Mouse (Mus musculus): ENCODE results near the gene Zfhx3. TPM values are rescaled to one million over a fixed set of nuclear protein-coding genes. Genes with fewer than 3 reads are reported as not detected.

Gene Zfhx3
- polyA plus RNA-seq, 2 experiments, result 0.25 to 0.65 TPM

DNA sequence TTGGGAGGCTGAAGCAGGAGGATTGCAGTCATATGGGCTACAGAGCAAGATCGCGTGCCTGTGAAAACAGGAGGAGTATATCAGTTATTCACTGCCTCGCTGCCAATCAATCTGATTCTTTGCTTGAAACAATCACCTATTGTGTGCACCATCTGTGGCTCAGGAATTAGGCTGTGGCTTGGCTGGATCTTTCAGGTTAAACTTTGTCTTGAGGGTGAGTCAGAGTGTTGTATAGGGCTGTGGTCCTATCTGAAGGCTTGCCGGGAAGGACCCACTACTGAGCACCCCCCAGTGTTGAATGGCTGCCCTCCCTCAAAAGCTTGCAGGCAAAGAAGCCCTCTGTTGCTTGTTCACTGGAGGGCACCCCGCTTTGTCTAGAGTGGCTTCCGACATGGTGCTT is 812.1 kb downstream of the Zfhx3 start:
- Histone ChIP-seq H3K27ac (no peak overlapping the region), H3K4me2 (ENCODE audit: low read depth) (no peak overlapping the region), H3K9ac (replicated peaks) (no peak overlapping the region), H3K4me3 (ENCODE audit: insufficient read depth in 1 of 2, low read depth in 2 of 2, low read length in 2 of 2) (no peak overlapping the region), H3K4me1 (replicated peaks; ENCODE audit: control insufficient read depth in 2 of 2, insufficient read depth in 2 of 2, low read length in 1 of 2) (no peaks in the 10 kb centered on the region), H3K27me3 (ENCODE audit: control insufficient read depth, insufficient read depth, low read length) (no peaks in the 10 kb centered on the region), H3K9me3 (ENCODE audit: control insufficient read depth, low read length) (no peaks in the 10 kb centered on the region), H3K36me3 (replicated peaks; ENCODE audit: control insufficient read depth, insufficient read depth, low read depth) (no peaks in the 10 kb centered on the region)
- TF ChIP-seq EP300 (IDR thresholded peaks at IDR 0.05; ENCODE audit: low read depth) (no peak), CTCF (IDR thresholded peaks at IDR 0.05; ENCODE audit: low read depth) (no peak)
- ATAC-seq (ENCODE audit: insufficient read depth), result no peak
- 67% methylated on average over 6 of the region's 6 CpGs for WGBS (ENCODE audit: insufficient replicate concordance)
- DNase-seq (ENCODE audit: low read depth in 3 of 3, low spot score in 3 of 3), result no peak

DNA sequence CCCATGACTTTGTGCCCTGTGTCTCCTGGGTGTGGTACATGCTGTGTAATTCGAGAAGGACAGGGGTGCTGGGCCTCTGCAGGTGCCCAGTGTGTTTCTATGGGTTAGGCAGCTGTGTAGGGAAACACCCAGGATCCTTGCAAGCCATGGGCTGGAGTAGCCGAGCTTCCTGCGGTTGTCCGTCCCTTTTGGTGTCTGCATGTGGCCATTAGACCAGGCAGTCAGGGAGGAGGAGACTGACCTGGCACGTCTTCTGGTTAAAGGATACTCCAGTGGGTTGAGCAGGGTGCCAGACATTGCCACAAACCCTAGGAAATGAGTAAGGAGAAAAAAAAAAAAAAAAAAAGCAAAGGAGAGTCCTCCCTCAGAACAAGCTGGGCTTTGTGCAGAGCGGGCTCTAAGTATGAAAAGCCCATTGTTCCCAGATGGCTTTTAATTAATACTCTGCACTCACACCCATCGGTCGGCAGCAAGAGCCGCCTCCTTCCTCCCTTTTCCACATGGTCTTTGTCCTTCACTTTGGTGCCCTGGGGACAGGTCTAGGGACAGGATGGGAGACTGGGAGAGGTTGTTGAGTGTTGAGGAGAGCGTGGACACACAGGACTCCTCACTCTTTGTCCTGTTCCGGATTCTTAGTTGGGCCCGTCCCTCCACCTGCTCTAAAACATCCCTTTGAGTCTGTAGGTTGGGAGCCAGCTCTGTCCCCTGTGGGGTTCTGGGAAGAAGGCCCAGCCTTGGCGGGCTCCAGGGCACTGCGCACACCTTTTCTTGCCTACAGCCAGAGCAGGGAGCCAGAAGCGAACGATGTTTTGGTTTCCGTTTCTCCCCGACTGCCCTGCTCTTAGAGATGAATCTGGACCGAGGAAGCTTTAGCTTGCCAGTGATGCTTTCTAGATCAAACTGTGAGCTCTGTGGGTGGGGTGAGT is 813.2 kb downstream of the Zfhx3 start:
- no peak overlapping the region for H3K4me3 ChIP-seq (ENCODE audit: insufficient read depth in 1 of 2, low read depth in 2 of 2, low read length in 2 of 2)
- no peak overlapping the region for H3K27ac ChIP-seq
- no peak overlapping the region for H3K4me2 ChIP-seq (ENCODE audit: low read depth)
- ATAC-seq (ENCODE audit: insufficient read depth), result no peak
- H3K9ac ChIP-seq (replicated peaks), result no peak overlapping the region
- H3K4me1 ChIP-seq (replicated peaks; ENCODE audit: control insufficient read depth in 2 of 2, insufficient read depth in 2 of 2, low read length in 1 of 2), result no peaks in the 10 kb centered on the region
- no peak for DNase-seq (ENCODE audit: low read depth in 3 of 3, low spot score in 3 of 3)
- no peaks in the 10 kb centered on the region for H3K9me3 ChIP-seq (ENCODE audit: control insufficient read depth, low read length)
- WGBS (ENCODE audit: insufficient replicate concordance), result 69% methylated on average over 19 of the region's 19 CpGs
- TF ChIP-seq CTCF (IDR thresholded peaks at IDR 0.05; ENCODE audit: low read depth) (no peak), EP300 (IDR thresholded peaks at IDR 0.05; ENCODE audit: low read depth) (no peak)
- H3K27me3 ChIP-seq (ENCODE audit: control insufficient read depth, insufficient read depth, low read length), result no peaks in the 10 kb centered on the region
- H3K36me3 ChIP-seq (replicated peaks; ENCODE audit: control insufficient read depth, insufficient read depth, low read depth), result no peaks in the 10 kb centered on the region

DNA sequence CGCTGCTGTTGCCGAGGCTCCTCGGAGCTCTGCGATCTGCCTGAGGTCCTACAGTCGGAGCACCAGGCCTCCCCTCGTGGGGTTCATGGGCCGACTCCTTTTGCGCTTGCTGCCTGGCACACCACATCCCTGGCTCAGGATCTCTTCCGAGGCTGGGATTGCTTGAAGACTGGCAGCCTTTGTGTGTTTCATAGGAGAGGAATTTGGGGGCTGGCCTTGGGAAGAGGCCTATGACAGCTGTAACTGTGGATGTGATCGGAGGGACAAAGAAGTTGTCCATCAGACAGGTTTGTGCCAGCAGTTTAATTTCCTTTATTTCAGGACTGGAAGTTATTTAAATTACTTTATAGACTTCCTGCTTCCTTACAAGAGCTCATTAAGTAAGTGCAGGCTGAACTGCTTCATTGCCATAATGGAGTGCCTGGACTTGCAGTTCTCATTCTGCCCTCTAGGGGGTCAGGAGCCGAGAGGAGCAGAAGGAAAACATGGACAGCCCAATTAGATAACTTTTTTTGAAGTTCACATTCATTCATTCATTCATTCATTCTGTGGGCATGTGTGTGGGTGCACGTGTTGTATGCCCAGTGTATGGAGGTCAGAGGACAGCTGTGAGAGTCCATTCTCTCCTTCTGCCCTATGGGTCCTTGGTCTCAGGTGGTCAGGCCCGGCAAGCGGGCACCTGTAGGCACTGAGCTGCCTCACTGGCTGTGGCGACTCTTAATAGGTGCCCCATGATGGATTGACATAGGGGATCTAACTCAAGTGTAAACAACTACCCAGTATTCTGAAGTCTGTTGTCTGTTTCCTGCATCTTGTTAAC is 817.3 kb downstream of the Zfhx3 start:
- TF ChIP-seq CTCF (IDR thresholded peaks at IDR 0.05; ENCODE audit: low read depth) (peak; percentile 81), EP300 (IDR thresholded peaks at IDR 0.05; ENCODE audit: low read depth) (no peak)
- Histone ChIP-seq H3K9ac (replicated peaks) (no peak overlapping the region), H3K4me1 (replicated peaks; ENCODE audit: control insufficient read depth in 2 of 2, insufficient read depth in 2 of 2, low read length in 1 of 2) (peaks cover 0 to 10% of the 10 kb centered on the region in 2 experiments; a peak in 2 of 4 replicates), H3K36me3 (replicated peaks; ENCODE audit: control insufficient read depth, insufficient read depth, low read depth) (no peaks in the 10 kb centered on the region), H3K4me2 (ENCODE audit: low read depth) (no peak overlapping the region), H3K27ac (no peak overlapping the region), H3K4me3 (ENCODE audit: insufficient read depth in 1 of 2, low read depth in 2 of 2, low read length in 2 of 2) (no peak overlapping the region), H3K9me3 (ENCODE audit: control insufficient read depth, low read length) (no peaks in the 10 kb centered on the region), H3K27me3 (ENCODE audit: control insufficient read depth, insufficient read depth, low read length) (no peaks in the 10 kb centered on the region)
- ATAC-seq (ENCODE audit: insufficient read depth) (no peak), DNase-seq (ENCODE audit: low read depth in 3 of 3, low spot score in 3 of 3) (peak in 1 of 3 experiments; percentile 20)
- WGBS (ENCODE audit: insufficient replicate concordance), result 66% methylated on average over 15 of the region's 15 CpGs

DNA sequence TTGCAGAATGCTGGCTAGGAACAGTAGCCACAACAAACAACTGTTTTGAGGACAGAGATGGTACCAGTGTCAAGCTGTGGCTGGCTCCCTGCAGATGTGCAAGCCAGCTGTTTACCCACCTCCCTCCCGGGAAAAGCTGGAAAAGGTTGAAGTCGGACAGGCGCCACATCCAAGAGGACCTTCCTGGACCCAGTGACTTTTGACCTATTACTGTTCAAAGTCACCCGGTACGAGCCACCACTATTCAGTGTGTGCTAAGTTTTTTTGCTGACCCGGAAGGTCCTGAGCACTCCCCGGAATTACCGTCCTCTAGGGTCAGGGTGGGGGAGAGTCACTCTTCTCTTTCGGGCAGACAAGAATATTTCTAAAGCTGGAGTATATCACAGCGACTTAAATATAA is 818.3 kb downstream of the Zfhx3 start:
- TF ChIP-seq EP300 (IDR thresholded peaks at IDR 0.05; ENCODE audit: low read depth) (no peak), CTCF (IDR thresholded peaks at IDR 0.05; ENCODE audit: low read depth) (no peak)
- Histone ChIP-seq H3K4me3 (ENCODE audit: insufficient read depth in 1 of 2, low read depth in 2 of 2, low read length in 2 of 2) (no peak overlapping the region), H3K27me3 (ENCODE audit: control insufficient read depth, insufficient read depth, low read length) (no peaks in the 10 kb centered on the region), H3K4me2 (ENCODE audit: low read depth) (no peak overlapping the region), H3K9me3 (ENCODE audit: control insufficient read depth, low read length) (no peaks in the 10 kb centered on the region), H3K4me1 (replicated peaks; ENCODE audit: control insufficient read depth in 2 of 2, insufficient read depth in 2 of 2, low read length in 1 of 2) (peaks cover 0 to 17% of the 10 kb centered on the region in 2 experiments; a peak in 2 of 4 replicates), H3K27ac (no peak overlapping the region), H3K9ac (replicated peaks) (no peak overlapping the region), H3K36me3 (replicated peaks; ENCODE audit: control insufficient read depth, insufficient read depth, low read depth) (no peaks in the 10 kb centered on the region)
- 67% methylated on average over 10 of the region's 10 CpGs for whole genome bisulfite sequencing (ENCODE audit: insufficient replicate concordance)
- ATAC-seq (ENCODE audit: insufficient read depth), result peak; percentile 43; the same call in 1 of the 2 replicates
- no peak for DNase-seq (ENCODE audit: low read depth in 3 of 3, low spot score in 3 of 3)

DNA sequence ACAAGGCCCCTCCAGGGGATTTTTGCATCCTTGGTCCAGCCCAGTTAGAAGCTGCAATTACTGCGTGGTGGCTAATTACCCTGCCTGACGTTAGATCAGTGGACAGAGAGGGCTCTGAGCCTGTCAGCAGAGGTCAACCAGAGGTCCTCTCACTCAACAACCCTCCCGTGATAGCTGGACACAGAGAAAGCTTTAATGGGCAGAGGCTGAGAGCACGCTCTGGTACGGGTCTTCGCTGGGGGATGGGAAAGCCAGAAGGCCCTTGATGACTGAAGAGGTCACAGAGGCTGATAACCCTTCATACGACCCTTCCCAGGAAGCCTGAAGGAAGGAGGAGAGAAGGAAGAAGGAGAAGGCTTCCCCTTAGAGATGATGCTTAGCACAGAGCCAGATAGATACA is 820.1 kb downstream of the Zfhx3 start:
- Histone ChIP-seq H3K27ac (no peak overlapping the region), H3K27me3 (ENCODE audit: control insufficient read depth, insufficient read depth, low read length) (no peaks in the 10 kb centered on the region), H3K4me2 (ENCODE audit: low read depth) (no peak overlapping the region), H3K36me3 (replicated peaks; ENCODE audit: control insufficient read depth, insufficient read depth, low read depth) (no peaks in the 10 kb centered on the region), H3K9ac (replicated peaks) (no peak overlapping the region), H3K4me3 (ENCODE audit: insufficient read depth in 1 of 2, low read depth in 2 of 2, low read length in 2 of 2) (no peak overlapping the region), H3K9me3 (ENCODE audit: control insufficient read depth, low read length) (no peaks in the 10 kb centered on the region), H3K4me1 (replicated peaks; ENCODE audit: control insufficient read depth in 2 of 2, insufficient read depth in 2 of 2, low read length in 1 of 2) (peaks cover 0 to 27% of the 10 kb centered on the region in 2 experiments; a peak in 2 of 4 replicates)
- DNase-seq (ENCODE audit: low read depth in 3 of 3, low spot score in 3 of 3) (no peak), ATAC-seq (ENCODE audit: insufficient read depth) (no peak)
- TF ChIP-seq EP300 (IDR thresholded peaks at IDR 0.05; ENCODE audit: low read depth) (no peak), CTCF (IDR thresholded peaks at IDR 0.05; ENCODE audit: low read depth) (no peak)
- WGBS (ENCODE audit: insufficient replicate concordance), result 47% methylated on average over 7 of the region's 7 CpGs

Measured in liver, embryonic 14.5 days (tissue).